Mouse (Mus musculus) gastrocnemius, adult 8-10 months (tissue): Measurements from ENCODE around the gene Nrip2. TPM values are rescaled to one million over a fixed set of nuclear protein-coding genes. Genes with fewer than 3 reads are reported as not detected.

ENCODE experiments used
- DNase-seq, 2 experiments: peaks; one replicate each; pipeline ENCODE4 v3.0.0; 2022; ENCODE audit warnings: low spot score in 2 of 2
- total RNA-seq, 4 experiments: library from RNA; stranded (reverse); gene quantifications; 2 replicates each; pipeline ENCODE4 v1.2.4; 2022

Nrip2 gene
- total RNA-seq, 4 experiments from 2014 or later = 0.63 to 2.0 (median 1.3) TPM

DNA sequence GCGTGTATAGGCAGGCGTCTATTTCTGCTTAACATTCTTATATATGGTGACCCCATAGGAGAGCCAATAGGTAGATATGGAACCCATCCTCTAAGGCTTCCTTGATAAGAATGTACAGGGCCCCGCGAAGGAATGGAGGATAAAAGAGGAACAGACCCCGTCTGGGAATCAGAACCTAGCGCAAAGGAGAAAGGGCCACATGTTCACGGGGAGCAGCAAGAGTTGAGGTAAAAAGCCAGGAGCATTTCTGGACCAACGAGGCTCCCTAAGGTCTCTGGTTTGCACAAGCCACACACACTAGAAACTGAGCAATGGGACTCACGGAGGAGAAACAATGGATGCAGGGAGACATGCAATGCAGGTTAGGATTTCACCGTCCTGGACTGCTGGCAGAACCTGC lies 38.2 kb downstream of the Nrip2 start:
- no peak for DNase-seq

DNA sequence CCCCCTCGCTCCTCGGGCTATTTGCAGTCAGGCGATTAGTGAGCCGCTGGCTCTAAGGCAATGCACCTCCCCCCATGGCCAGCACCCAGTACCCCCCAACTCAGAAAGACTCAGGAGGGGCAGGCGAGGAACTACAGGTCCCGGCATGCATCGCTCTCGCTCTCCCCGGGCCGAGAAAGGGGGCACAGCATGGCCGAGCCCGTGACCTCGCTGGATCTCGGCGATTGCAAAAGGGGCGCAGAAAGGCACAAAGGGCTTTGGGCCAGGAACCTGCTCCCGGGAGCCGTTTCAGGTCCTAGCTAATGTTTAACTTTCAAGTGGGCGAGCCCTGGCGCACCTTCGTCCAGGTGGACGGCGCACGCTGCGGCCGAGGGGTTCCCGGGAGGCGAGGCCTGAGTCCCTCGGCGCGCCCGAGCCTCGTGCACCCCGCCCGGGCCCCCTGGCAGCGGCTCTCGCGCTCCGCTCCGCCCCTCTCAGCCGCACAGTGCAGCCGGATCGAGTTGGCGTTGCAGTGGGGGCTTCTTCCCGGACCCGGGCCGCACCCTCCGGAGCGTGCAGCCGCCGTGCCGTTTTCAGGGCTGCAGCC lies 38.7 kb downstream of the Nrip2 start:
- DNase-seq = peak; percentile 15 to 30

DNA sequence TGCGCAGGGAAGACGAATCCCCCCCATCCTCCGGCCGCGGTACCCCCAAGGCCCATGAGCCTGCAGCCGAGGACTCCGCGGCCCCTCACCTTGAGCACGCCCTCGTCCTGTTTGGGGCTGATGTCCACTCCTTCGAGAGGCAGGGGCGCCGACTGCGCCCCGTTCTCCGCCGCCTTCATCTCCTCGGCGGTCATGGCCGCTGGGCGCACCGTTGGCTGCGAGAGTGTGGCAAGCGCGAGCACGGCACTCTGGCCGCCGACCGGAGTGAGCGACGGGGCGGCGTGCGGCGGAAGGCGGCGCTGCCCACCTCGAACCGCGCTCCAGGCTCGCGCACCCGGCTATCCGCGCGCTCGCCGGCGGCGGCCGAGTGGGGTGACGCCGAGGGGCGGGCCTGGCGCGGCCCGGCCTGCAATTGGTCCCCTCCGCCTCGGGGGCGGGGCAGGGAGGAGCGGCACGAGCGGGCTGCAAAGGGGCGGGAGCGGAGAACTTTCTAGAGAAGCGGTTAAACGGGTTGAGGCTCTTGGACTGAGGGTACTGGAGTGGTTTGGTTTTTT lies 39.3 kb downstream of the Nrip2 start, which contains the start of gene Fkbp4:
Gene Fkbp4, minus strand, starts transcription at position 361 of the 554 bp plus-strand sequence.
- peak; percentile 88 for DNase-seq

DNA sequence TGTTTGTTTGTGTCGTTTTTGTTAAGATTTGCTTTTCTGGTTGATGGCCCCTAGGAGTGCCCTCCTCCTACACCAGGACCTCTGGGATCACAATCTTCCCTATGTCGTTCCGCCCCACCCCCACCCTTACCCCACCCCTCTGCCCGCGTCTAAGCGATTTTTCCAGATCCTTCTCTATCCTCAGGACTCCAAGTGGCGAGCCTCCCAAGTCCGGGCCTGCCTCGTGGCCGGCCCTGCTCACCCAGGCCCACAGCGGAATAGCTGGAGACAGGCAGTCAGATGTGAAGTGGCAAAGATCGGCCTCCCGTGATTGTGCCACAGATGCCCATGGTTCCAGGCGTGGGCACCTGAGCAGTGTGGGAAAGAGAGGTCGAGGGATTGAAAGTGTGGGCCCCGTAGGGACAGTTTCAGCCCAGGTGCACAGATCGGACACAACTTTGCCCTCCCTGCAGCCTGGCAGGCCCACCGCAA lies 39.8 kb downstream of the Nrip2 start:
- DNase-seq = no peak

DNA sequence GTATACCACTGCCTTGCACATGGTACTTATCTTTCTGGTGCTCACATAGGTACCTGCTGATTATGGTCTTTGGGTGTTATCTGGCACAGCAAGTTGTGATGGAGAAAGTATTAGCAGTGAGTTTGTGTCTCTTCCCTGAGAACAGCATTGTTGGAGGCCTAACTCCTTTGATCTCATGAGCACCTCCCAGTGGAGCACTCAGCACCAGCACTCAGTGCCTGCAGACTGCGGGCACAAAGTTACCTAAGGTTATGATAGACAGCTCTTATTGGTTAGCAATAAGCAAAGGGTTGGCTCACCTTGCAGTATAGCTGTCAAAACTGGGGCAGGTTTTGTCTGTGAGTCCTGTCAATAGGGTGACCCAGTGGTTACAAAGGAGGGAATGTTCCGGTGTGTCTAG lies 41.1 kb downstream of the Nrip2 start:
- DNase-seq = no peak

DNA sequence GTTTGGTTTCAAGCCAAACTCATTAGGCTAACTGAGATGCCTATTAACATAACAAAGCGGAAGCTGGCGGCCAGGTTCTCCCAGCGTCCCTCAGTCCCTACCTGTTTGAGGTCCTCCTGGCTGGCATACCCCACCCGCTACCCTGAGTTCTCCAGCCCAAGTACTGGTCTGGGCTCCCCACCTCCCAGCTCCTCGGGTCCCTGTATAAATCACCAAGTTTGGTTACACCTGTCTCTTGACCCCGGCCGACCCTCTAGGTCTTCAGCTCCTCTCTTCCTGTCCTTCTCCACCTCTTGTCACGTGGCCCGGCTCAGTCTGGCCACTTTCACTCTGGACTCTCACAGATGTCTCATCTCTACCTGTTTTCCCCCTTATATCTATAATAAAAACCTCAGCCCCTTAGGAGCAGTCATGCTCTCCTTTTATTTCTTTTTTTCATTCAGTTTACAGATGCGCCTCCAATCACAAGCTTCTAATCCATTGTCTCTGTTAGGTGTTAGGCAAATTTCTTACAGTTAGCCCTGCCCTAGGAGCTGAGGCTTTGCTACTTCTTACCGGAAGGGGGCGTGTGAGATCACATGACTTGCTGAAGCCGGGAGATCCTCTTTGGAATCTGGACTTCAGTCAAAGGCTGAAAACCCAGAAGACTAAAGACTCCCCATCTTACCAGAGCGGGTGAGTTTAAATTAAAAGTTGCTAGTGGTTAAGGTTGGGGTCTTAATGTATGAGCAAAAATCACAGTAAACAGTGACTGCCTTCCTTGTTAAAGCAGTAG lies 46.9 kb downstream of the Nrip2 start:
- peak in 1 of 2 experiments; percentile 20 for DNase-seq

DNA sequence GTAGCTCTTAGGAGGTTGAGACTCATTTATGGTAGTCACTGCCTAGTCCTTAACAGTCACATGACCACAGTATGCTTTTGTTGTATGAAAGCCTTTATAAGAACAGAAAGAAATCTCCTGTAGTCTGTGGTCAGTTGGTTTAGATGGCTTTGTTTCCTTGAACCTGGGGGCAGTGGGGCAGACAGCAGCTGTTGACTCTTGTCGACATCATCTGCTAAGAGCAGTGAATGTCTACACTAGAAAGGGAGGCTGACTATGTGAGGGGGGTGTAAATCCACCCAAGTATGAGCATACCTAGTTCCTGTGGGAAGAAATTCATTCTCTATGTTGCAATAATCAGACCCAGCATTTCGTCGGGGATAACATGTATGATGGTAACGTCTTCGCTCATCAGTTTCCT lies 48.0 kb downstream of the Nrip2 start:
- no peak for DNase-seq

DNA sequence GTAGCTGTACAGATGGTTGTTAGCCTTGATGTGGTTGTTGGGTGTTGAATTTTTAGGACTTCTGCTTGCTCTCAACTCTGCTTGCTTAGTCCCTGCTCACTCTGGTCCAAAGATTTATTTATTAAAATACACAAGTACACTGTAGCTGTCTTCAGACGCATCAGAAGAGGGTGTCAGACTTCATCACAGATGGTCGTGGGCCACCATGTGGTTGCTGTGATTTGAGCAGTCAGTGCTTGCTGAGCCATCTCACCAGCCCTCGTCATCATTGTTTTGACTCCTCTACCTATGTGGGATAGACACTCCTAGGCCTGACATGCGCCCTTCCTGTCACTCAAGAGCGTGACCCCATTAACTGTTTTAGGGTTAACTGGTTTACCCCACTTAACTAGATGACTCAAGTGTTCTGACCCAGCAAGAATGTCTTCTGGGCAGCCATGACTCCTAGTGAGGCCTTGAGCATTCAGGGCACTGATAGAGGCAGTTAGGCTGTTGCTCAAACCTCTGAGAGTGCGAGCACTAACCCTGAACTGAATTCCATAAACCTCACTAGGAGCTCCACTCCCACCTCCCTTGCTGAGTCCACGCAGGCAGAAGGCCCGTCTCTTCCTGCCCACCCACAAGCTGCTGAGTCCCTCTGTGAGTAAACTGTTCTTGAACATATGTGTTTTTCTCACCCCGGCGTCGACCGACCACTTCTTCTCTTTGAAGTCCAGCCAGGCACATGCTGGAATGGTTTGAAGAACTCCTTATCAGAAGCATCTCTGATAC lies 56.9 kb downstream of the Nrip2 start:
- DNase-seq = no peak

DNA sequence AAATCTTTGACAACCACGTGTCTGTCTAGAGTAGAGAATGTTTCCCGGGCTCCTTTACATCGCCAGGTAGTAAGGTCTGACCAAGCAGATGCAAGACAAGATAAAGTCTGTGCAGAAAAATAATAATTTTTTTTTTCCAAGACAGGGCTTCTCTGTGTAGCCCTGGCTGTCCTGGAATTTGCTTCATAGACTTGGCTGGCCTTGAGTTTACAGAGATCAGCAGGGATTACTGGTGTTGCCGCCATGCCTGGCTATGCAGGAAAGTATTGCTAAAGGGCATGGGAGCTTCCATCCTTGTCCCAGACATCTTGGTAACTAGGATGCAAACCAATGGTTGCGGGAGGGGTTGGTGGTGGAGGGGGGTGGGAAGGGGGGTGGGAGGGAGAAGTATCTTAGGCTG lies 58.1 kb downstream of the Nrip2 start:
- DNase-seq = no peak

DNA sequence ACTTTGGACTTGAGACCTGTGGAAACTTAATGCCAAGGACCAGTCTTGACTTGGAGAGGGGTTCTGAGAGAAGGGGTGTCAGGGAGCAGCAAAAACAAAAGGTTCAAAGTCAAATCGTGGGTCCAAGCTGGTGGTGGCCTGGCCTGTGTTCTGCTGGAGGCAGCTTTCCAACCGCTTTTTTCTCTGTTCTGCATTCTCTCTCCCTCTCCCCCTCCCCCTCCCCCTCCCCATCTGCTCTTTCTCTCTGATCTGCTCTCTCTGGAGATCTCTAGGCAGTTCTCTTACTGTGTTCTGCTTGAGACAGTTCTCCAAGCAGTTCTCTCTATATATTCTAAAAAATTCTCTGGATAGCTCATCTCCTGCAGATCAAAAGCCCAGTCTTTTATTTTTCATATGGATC lies 61.2 kb downstream of the Nrip2 start:
- no peak for DNase-seq

DNA sequence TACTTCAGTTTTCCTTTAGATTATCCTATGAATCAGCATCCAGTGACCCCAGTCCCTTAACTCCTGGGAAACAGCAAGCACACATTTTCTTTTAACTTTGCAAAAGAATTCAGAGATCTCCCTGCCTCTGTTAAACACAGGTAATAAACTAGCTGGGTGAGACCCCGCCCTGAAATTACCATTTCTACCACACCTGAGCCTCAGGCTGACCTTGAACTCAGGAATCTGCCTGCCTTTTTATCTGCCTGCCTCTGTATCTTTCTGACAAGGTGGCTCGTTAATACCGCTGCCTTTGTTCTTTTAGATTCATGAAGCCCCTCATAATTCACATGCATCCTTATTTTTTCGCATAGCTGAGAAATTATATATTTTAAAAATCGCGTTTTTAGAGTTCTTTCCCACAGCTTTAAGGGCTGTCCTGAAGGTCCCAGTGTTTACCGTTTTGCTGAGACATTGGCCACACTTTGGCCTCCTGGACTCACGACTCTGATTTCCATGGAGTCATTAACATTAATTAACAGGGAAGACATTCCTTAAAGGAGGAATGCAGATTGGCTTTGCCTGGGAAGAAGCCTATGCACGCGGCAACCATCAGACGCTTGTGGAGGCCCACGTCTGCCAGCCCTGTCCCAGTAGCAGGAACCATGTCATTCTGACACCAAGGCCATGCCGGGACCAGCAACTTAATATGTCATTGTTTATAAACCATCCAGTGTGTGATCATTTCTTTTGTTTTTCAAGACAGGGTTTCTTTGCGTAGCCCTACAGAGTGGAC lies 61.8 kb downstream of the Nrip2 start:
- no peak for DNase-seq

DNA sequence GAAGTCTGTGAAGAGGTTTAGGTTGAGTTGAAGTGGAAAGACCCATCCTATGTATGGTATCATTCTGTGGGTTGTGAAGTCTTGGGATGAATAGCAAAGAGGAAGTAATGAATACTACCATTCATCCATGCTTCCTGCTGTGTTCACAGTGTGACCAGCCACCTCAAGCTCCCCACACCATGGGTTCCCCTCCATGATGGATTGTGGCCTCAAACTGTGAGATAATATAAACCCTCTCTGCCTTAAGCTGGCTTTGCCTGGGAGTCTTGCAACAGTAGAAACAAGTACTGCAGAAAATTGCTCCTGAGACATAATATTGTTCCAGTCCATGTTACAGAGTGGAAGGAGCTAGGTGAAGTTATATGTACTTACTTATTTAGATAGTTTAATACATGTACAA lies 62.5 kb downstream of the Nrip2 start:
- DNase-seq = no peak

DNA sequence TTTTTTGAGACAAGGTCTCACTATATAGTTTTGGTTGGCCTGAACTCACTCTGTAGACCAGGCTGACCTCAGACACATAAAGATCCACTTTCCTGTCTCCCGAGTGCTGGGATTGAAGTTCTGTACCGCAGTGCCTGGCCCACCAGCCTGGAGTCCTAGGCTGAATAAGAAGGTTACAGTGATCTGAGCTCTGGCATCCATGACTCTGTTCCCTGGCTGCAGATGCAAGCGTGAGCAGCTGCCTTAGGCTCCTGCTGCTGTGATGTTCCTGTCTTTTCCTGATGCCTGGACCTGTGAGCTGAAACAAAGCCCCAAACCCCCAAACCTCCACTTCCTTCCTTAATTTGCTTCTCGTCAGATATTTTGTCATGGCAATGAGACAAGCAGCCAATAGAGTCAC lies 65.9 kb downstream of the Nrip2 start:
- no peak for DNase-seq

Other genes with a start within 250 kb of the Nrip2 start
- gene Tead4, start 98.5 kb upstream of the Nrip2 start, total RNA-seq = 1 to 10 TPM; 6.0 to 8.1 (median 7.5) TPM
- 1 to 10 TPM; 5.8 to 7.9 (median 6.7) TPM for gene Tulp3, start 43.4 kb upstream of the Nrip2 start, total RNA-seq
- 1 to 10 TPM; 3.6 to 8.2 (median 5.6) TPM for gene Rhno1, start 36.4 kb upstream of the Nrip2 start, total RNA-seq
- gene Foxm1, start 36.3 kb upstream of the Nrip2 start, total RNA-seq = under 1 TPM in 3 of 4 experiments, not detected in 1; 0.07 to 0.31 (median 0.12) TPM
- gene Tex52, start 23.8 kb upstream of the Nrip2 start, total RNA-seq = not detected
- not detected for gene Gm44596, start 23.8 kb upstream of the Nrip2 start, total RNA-seq
- 10 to 100 TPM in 3 of 4 experiments, 1 to 10 TPM in 1; 8.1 to 17.8 (median 16.6) TPM for gene Itfg2, start 25.6 kb downstream of the Nrip2 start, total RNA-seq
- gene Fkbp4, start 39.4 kb downstream of the Nrip2 start, total RNA-seq = 100 to 1,000 TPM; 113 to 133 (median 121) TPM
- under 1 TPM in 1 of 4 experiments, not detected in 3; 0.59 TPM for gene Pzp, start 127.4 kb downstream of the Nrip2 start, total RNA-seq
- gene A2ml1, start 182.3 kb downstream of the Nrip2 start, total RNA-seq = not detected
- not detected for gene Klrb1a, start 224.2 kb downstream of the Nrip2 start, total RNA-seq